Mouse (Mus musculus) c-Kit-positive CD71-negative TER-119-negative erythroid progenitor cells, embryonic 14.5 days (primary cell): ENCODE measurements around the gene Slc38a10.
A peak's percentile ranks its signal among the peaks of the same experiment; 100 is the strongest.

ENCODE experiments used
- DNase-seq: peaks from one replicate; pipeline ENCODE4 v3.0.0-alpha.2; 2013; ENCODE audit warnings: low read depth

Gene Slc38a10

GRCm38 (mm10) chr11:120151113-120151494 lies at the start of gene Slc38a10:
Slc38a10 (minus strand) TSS chr11:120151346.
- peak; percentile 99 for DNase-seq

DNA sequence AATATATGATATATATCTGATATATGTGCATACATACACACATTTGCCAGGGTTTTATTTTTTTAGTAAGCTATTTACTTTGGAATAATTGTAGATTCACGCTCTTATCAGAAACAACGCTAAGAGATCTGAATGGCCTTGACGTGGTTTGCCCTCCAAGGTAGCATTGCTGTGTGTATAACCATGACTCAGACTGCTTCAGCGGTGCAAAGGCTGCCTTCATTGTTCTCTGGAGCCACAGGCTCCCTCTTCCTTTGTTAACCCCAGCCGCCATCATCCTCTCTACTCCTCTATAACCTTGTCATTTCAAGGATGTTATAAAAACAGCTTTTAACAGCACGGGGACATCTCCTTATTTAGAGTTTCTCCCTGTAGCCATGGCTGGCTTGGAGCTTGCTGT lies 49.5 kb upstream of the Slc38a10 start:
- no peak for DNase-seq

GRCm38 (mm10) chr11:120199766-120200165 lies 48.6 kb upstream of the Slc38a10 start:
- DNase-seq, result no peak

DNA sequence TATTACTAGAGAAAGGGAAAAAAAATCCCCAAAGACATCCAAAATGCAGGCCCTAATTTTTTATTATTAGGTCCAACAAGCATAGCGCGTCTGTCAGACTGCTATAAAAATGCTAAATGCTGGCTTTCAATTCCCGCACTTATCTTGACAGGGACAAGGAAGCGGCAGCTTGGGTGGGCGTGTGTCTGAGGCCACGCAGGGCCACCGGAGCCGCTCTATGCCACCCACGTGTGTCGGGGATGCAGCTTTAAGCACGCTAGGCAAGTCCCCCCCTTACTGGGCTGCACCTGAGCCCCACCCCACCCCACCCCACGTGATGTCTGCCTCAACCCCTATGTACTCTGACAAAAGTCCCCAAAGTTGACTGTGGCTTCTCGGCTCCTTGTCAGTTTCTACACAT lies 47.7 kb upstream of the Slc38a10 start:
- no peak for DNase-seq

GRCm38 (mm10) chr11:120190526-120191412 lies 39.6 kb upstream of the Slc38a10 start:
- DNase-seq, result no peak

DNA sequence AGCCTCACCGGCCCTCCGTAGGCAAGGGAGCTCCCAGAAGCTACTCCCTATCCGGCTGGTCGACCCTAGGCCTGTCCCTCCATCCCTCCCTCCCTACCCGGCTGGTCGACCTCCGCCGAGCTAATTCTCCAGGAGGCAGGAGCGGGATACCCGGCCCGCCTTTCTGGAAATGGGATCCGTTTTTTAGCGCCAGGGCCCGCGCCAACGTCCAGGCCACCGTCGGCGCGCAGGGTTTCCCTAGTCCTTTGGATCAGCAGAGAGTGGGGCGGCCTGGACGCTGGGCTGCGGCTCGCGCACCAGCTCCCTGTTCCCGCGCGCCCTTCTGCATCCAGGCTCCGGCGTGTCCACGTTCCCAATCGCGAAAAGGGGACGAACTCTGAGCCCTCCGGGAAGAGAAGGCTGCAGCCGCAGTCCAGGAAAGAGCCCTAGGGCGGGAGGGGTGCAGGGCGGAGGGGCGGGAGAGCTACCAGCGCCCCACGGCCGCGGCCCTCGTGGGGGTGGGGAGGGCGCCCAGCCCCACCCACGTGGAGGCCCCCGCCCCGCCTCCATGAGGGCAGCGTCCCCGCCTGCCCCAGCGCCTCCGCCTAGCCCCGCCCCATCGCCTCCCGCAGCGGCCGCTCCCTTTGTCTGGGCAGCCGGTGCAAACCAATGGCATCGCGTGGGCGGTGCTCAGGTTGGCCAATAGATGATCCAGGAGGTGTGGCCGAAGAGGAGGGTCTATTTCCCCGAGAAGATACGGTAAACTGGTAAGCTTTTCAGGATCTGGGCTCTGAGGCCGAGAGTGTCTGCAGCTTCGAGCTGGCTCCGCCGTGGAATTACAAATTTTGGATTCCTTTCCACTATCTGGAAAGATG lies 38.5 kb upstream of the Slc38a10 start:
- peak; percentile 94 for DNase-seq

GRCm38 (mm10) chr11:120188481-120189441 lies 37.6 kb upstream of the Slc38a10 start:
- no peak for DNase-seq

GRCm38 (mm10) chr11:120188102-120188480 lies 36.9 kb upstream of the Slc38a10 start:
- no peak for DNase-seq

- DNase-seq, result no peak
Measured at GRCm38 (mm10) chr11:120187236-120188101, 36.3 kb upstream of the Slc38a10 start.

GRCm38 (mm10) chr11:120186821-120187235 lies 35.7 kb upstream of the Slc38a10 start:
- no peak for DNase-seq

DNA sequence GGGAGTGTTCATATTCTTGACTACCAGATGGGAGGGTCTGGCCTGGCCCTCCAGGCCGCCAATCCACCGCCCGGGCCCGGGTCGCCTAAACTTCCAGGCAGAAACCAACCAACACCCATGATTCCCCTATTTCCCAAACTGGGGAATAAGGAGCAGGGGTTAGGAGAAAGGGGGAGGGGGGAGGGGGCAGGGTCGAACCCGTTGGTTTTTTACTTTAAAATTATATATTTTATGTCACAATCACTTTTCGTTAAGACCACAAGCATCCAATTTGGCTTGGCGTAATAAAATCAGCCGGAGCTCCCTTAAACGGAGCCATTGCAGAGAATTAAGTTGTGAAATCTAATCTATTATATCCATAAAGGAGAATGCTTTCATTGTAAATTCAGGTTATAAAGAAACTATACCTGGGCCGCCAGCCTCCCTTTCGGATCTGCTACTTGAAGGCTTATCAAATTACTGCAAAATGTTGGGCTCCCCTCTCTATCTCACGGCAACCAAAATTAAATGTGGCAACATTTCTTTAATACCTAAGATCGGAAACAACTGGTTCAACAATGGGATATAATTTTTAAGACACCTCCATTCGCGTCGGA lies 35.1 kb upstream of the Slc38a10 start:
- DNase-seq, result no peak

DNA sequence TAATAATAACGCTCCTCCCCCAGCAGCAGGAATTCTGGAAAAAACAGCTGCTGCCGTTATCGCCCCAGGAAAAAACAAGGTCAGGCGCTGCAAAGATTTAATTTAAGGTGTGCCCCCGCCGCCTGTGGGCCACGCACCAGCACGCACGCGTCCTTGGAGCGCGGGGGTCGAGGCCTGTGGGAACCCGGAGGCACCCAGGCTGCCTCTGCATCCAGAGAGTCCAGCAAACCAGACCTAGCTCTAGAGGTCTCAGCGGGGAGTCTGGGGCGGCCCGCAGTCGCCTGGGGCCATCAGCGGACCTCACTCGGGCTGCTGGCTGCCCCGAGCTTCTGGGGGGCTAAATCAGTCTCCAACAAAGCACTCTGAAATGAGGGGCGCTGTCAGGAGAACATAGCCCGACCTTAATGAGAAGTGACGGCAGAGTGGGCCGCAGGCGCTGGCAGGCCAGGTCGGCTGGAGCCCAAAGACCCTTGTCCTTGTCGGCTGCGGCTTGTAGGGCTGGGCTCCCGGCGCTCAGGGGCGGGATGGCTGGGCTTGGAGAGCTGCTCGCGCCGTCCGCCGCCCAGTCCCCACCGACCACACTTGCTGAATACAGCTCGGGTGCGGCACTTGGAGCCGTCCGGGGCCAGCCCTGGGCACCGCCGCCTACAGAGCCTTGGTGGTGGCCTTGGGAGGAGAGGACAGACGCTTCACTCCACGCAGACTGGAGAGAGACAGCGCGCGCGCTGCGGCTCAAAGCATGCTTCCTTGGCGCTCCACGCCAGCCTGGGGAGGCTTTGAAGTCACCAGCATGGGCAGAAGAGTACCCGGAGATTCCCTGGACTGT lies 34.4 kb upstream of the Slc38a10 start:
- DNase-seq, result no peak

GRCm38 (mm10) chr11:120184371-120185315 lies 33.5 kb upstream of the Slc38a10 start:
- no peak for DNase-seq

DNA sequence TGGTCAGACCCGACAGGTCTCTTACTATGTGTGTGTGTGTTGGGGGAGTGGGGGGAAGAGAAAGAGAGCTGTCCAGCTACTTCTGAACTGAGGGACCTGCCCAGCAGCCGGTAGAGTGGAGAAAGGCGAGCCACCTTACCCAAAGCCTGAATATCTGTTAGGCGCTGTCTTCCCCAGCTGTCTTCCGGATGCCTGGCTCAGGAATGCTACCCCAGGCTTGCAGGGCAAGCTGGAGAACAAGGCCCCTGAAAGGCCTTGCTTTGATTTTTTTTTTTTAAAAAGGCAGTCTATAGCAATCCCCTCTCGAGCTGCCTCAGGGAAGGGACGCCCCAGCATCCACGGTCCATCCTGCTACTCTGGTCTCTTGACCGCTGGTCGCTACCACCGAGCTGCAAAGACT lies 32.6 kb upstream of the Slc38a10 start:
- DNase-seq, result no peak

DNA sequence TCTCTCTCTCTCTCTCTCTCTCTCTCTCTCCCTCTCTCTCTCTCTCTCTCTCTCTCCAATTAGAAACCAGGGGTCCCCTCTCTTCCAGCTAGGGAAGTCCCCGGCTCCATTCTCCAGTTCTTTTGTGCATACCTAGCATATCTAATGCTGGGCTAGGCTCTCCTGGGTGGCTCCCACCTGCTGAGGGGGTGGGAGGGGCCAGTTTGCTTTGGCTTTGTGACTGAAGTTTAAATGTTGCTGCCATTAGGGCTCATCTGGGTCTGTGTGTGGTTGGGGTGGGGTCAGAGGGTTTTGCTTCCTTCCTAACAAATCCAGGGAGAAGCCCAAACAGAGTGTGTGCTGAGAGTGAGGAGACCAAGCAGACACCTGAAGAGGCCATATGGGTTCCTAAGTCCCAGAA lies 32.0 kb upstream of the Slc38a10 start:
- DNase-seq, result no peak

DNA sequence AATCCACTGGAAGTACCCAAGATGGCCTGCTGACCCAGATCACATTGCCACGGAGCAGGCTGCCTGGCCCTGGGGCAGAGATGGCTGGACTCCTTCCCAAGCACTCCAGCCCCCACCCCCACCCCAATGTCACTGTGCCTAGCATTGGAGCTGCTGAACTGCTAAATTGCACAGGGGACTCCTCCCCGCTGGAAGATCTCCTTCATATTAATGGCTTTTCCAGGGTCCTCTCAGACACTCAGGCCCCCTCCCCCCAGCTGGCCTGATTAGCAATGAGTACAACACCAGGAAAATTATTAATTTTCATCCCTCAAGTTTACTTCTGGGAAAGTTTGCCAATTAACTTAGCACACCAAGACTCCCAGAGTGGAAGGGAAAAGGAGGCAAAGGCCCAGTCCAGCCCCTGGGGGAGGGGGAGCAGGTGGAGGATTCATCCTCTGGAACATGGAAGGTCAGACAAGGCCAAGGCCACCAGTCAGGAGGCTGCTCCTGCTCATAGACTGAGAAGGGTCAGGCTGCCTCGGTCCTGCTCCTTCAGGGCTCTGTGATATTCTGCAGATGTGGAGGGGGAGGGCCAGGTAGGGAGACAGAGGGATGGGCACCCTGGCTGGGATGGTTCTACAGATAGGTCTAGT lies 31.4 kb upstream of the Slc38a10 start:
- no peak for DNase-seq

DNA sequence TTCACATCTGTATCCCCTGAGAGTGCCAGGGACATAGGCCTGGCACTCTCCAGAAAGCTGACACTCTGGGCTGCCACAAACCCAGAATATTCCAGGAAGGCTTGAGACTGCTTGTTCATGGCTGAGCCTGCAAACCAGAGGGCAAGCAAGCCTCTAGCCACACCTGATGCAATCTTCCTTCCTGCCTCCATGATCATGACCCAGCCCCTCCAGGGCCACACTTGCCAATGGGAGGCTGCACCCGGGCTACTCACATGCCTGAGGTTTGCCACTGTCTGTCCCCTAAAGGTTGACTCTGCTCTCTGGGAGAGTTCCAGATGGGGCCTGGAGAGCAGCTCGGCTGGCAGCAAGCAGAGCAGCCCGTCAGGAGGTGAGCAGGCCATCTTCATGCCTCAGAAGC lies 30.2 kb upstream of the Slc38a10 start:
- no peak for DNase-seq

DNA sequence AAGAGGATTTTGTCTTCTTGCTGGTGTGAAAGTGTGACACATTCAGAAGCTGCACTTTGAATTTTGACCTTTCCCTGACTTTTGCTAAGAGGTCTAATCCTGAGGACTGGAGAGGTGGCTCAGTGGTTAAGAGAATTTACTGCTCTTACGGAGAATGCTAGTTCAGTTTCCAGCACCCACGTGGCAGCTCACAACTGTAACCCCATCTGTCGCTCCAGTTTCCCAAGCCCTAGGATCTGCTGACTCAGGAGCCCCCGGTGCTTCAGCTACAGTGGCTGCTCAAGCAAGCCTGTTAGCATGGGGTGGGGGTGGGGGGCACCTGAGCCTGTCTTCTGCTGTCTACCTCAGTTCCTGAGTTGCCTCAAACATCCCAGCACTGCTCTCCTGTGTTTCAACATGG lies 28.2 kb upstream of the Slc38a10 start:
- DNase-seq, result no peak
